Mouse (Mus musculus): Measurements from ENCODE around the gene Mtss1l. TPM values are rescaled to one million over a fixed set of nuclear protein-coding genes. Genes with fewer than 3 reads are reported as not detected.
A peak's percentile ranks its signal among the peaks of the same experiment; 100 is the strongest.

The Mtss1l gene
- total and polyA plus RNA-seq, 2 experiments from 2014 or later: 49.0 to 71.1 TPM

DNA sequence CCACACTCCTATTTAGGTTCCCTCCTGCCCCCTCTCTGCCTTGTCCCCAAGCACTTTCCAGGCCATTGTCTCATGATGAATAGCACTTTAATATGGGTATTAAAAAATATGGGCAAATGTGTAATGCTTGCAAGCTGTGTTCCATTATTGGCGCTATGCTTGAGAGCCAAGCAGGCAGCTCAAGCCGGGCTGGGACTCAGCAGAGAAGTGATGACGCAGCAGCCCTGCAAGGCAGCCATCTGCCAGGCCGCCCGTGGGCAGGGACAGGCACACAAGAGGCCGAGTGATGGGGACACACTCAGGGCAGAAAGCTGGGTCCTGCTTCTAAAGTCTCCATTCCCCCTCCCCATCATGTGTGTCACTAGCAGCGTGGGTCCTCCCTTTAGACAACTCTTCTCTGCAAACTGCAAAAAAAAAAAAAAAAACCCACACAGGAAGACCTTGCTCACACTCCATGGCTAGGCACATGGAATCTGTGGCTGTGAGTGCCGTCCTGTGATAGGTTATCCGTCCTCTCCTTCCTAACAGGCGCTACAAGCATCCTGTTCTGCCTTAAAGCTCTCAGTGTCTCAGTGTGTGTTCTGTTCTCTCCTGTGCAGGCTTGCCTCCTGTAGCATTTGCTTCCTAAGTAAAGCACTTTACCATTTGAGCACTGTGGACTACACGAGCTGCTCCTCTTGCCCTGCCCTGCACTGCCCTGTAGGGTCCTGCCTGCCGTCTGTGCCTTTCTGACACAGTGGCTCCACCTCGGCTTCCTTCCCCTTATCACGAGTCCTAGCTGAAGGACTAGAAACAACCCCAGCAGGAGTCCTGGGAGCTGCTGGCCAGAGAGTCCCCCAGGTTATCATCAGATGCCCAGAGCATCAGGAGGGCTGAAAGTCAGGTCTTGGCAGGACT is 15.6 kb upstream of the Mtss1l start:
- no peak for TF ChIP-seq CTCF (IDR thresholded peaks at IDR 0.05; ENCODE audit: low read depth)
- no peaks in the 10 kb centered on the region for H3K4me1 ChIP-seq (ENCODE audit: insufficient read depth)
- no peak overlapping the region for H3K4me2 ChIP-seq (ENCODE audit: low read depth)
- no peaks in the 10 kb centered on the region for H3K9me3 ChIP-seq (ENCODE audit: low read length)
- peaks cover 13% of the 10 kb centered on the region; the same call in 1 of the 2 replicates for H3K36me3 ChIP-seq (ENCODE audit: insufficient read depth)
- WGBS: 67% methylated on average over 14 of the region's 14 CpGs
- no peak overlapping the region for H3K4me3 ChIP-seq (ENCODE audit: low read depth, low read length)
- peak overlapping the region; percentile 62 for H3K27ac ChIP-seq (ENCODE audit: low read depth, low read length)
- H3K27me3 ChIP-seq (ENCODE audit: insufficient read depth, low read length): no peaks in the 10 kb centered on the region
- no peak overlapping the region for H3K9ac ChIP-seq
- DNase-seq: no peak
- peak; percentile 67 for ATAC-seq

DNA sequence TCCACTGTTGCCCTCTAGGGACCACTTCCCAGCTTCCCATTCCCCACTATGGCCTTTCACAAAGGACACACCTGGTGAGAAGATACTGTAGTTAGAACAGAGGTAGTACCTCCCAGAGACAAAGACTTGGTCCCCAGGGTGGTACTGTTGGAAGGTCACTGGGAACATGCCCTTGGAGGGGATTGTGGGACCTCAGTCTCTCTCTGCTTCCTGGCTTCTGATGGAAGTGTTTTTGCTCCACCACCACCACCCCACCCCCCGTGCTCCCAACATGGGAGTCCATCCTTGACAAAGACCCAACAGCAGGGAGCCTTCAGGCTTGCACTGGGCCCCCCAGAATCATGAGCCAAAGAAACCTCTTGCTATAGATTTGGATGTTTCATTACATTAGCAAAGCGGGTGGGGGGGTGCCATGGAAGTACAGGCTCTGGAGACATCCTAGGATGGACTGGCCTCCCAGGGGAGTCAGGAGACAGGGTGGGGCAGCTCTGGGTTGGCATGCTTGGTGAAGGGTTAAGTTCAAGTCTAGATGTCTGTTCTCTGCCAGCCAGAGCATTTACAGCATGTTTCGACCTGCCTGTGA is 14.9 kb upstream of the Mtss1l start:
- Histone ChIP-seq H3K27ac (ENCODE audit: low read depth, low read length) (no peak overlapping the region), H3K9me3 (ENCODE audit: low read length) (no peaks in the 10 kb centered on the region), H3K9ac (no peak overlapping the region), H3K36me3 (ENCODE audit: insufficient read depth) (peaks cover 15% of the 10 kb centered on the region), H3K4me2 (ENCODE audit: low read depth) (no peak overlapping the region), H3K27me3 (ENCODE audit: insufficient read depth, low read length) (no peaks in the 10 kb centered on the region), H3K4me1 (ENCODE audit: insufficient read depth) (no peaks in the 10 kb centered on the region), H3K4me3 (ENCODE audit: low read depth, low read length) (no peak overlapping the region)
- TF ChIP-seq CTCF (IDR thresholded peaks at IDR 0.05; ENCODE audit: low read depth): no peak
- DNase-seq (no peak), ATAC-seq (no peak)
- WGBS: 84% methylated on average over 3 of the region's 3 CpGs

GRCm38 (mm10) chr8:110708429-110708828 is 12.8 kb upstream of the Mtss1l start:
- no peak overlapping the region for H3K4me2 ChIP-seq (ENCODE audit: low read depth)
- no peaks in the 10 kb centered on the region for H3K4me1 ChIP-seq (ENCODE audit: insufficient read depth)
- no peak overlapping the region for H3K27ac ChIP-seq (ENCODE audit: low read depth, low read length)
- ATAC-seq: no peak
- no peak for DNase-seq
- TF ChIP-seq CTCF (IDR thresholded peaks at IDR 0.05; ENCODE audit: low read depth): no peak
- H3K27me3 ChIP-seq (ENCODE audit: insufficient read depth, low read length): no peaks in the 10 kb centered on the region
- no peaks in the 10 kb centered on the region for H3K9me3 ChIP-seq (ENCODE audit: low read length)
- H3K9ac ChIP-seq: no peak overlapping the region
- 89% methylated on average over 11 of the region's 11 CpGs for WGBS
- H3K36me3 ChIP-seq (ENCODE audit: insufficient read depth): peaks cover 34% of the 10 kb centered on the region
- H3K4me3 ChIP-seq (ENCODE audit: low read depth, low read length): no peak overlapping the region

- WGBS: 74% methylated on average over 3 of the region's 3 CpGs
- Histone ChIP-seq H3K4me3 (ENCODE audit: low read depth, low read length) (no peak overlapping the region), H3K9ac (no peak overlapping the region), H3K27me3 (ENCODE audit: insufficient read depth, low read length) (no peaks in the 10 kb centered on the region), H3K4me2 (ENCODE audit: low read depth) (no peak overlapping the region), H3K36me3 (ENCODE audit: insufficient read depth) (peaks cover 37% of the 10 kb centered on the region), H3K9me3 (ENCODE audit: low read length) (no peaks in the 10 kb centered on the region), H3K4me1 (ENCODE audit: insufficient read depth) (peaks cover 17% of the 10 kb centered on the region), H3K27ac (ENCODE audit: low read depth, low read length) (peak overlapping the region; percentile 41)
- DNase-seq (no peak), ATAC-seq (no peak)
- no peak for TF ChIP-seq CTCF (IDR thresholded peaks at IDR 0.05; ENCODE audit: low read depth)
Observed at GRCm38 (mm10) chr8:110710593-110710992, 10.7 kb upstream of the Mtss1l start.

DNA sequence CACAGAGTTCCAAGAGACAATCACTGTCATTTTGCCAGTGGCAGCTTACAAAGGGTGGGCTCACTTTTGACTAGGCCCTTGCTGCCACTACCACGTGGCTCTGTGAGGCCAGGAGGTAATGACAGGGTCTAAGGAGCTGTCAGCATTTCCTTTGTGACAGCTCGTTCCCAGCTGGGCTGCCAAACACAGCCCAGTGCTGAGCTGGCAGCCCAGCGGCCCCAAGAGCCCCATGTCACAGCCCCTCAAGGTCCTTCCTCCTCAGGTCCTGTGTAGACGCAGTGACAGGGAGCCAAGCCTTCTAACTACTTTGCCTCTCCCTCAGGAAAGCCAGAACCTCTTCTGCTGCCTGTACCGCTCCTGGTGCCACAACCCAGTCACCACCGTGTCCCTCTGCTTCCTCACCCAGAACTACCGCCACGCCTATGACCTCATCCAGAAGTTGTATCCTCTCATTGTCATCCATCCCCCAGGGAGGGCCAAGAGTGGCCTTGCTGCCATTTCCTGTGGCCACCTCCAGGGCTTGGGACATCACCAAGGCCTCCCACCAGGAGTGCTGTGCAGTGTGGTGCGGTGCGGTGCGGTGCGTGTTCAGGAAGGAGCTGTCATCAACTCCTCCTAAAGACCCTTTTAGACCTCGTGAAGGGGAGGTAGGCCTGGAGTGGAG is 9.9 kb upstream of the Mtss1l start:
- TF ChIP-seq CTCF (IDR thresholded peaks at IDR 0.05; ENCODE audit: low read depth): 0 out of 2 replicates have a peak, but pooled peaks have one; percentile 3
- ATAC-seq (peak; percentile 55), DNase-seq (no peak)
- peak overlapping the region; percentile 23; the same call in 1 of the 2 replicates for H3K27ac ChIP-seq (ENCODE audit: low read depth, low read length)
- H3K9me3 ChIP-seq (ENCODE audit: low read length): no peaks in the 10 kb centered on the region
- peaks cover 37% of the 10 kb centered on the region for H3K36me3 ChIP-seq (ENCODE audit: insufficient read depth)
- peaks cover 24% of the 10 kb centered on the region for H3K4me1 ChIP-seq (ENCODE audit: insufficient read depth)
- no peak overlapping the region for H3K4me3 ChIP-seq (ENCODE audit: low read depth, low read length)
- WGBS: 78% methylated on average over 13 of the region's 13 CpGs
- no peak overlapping the region for H3K4me2 ChIP-seq (ENCODE audit: low read depth)
- H3K27me3 ChIP-seq (ENCODE audit: insufficient read depth, low read length): no peaks in the 10 kb centered on the region
- no peak overlapping the region for H3K9ac ChIP-seq

GRCm38 (mm10) chr8:110713073-110713472 is 8.2 kb upstream of the Mtss1l start:
- H3K27ac ChIP-seq (ENCODE audit: low read depth, low read length): 0 out of 2 replicates have a peak overlapping the region, but pooled peaks have one; percentile 17
- H3K4me3 ChIP-seq (ENCODE audit: low read depth, low read length): no peak overlapping the region
- H3K9ac ChIP-seq: no peak overlapping the region
- WGBS: 70% methylated on average over 7 of the region's 7 CpGs
- H3K4me1 ChIP-seq (ENCODE audit: insufficient read depth): peaks cover 34% of the 10 kb centered on the region
- peaks cover 35% of the 10 kb centered on the region for H3K36me3 ChIP-seq (ENCODE audit: insufficient read depth)
- no peak overlapping the region for H3K4me2 ChIP-seq (ENCODE audit: low read depth)
- no peak for TF ChIP-seq CTCF (IDR thresholded peaks at IDR 0.05; ENCODE audit: low read depth)
- ATAC-seq (no peak), DNase-seq (no peak)
- no peaks in the 10 kb centered on the region for H3K27me3 ChIP-seq (ENCODE audit: insufficient read depth, low read length)
- H3K9me3 ChIP-seq (ENCODE audit: low read length): no peaks in the 10 kb centered on the region
